Mouse (Mus musculus) left cerebral cortex, adult 8-10 months (tissue): ENCODE results near the gene Zpbp. TPM values are rescaled to one million over a fixed set of nuclear protein-coding genes. Genes with fewer than 3 reads are reported as not detected.

Experiments used
- DNase-seq, 2 experiments: peaks; one replicate each; pipeline ENCODE4 v3.0.0; 2022; ENCODE audit warnings: low spot score in 2 of 2
- total RNA-seq, 4 experiments: library from RNA; stranded (reverse); gene quantifications; 2 replicates each; pipeline ENCODE4 v1.2.4; 2022

Zpbp gene
- total RNA-seq, result 1 to 10 TPM; 1.1 to 1.5 (median 1.5) TPM

GRCm38 (mm10) chr11:11461635-11462560 lies at the start of gene Zpbp, which contains the start of gene Spata48:
Gene Zpbp (minus strand): TSS chr11:11462408.
Gene Spata48 (plus strand): TSS chr11:11462094.
- peak; percentile 72 to 85 for DNase-seq

- DNase-seq, result no peak
Observed at GRCm38 (mm10) chr11:11509413-11509812, 47.2 kb upstream of the Zpbp start.

- no peak for DNase-seq
Observed at GRCm38 (mm10) chr11:11506187-11506586, 44.0 kb upstream of the Zpbp start.

- DNase-seq, result no peak
Observed at GRCm38 (mm10) chr11:11499944-11500343, 37.7 kb upstream of the Zpbp start.

GRCm38 (mm10) chr11:11495697-11496096 lies 33.5 kb upstream of the Zpbp start:
- DNase-seq, result no peak

- DNase-seq, result no peak
Observed at GRCm38 (mm10) chr11:11492044-11492443, 29.8 kb upstream of the Zpbp start.

GRCm38 (mm10) chr11:11484378-11484777 lies 22.2 kb upstream of the Zpbp start:
- no peak for DNase-seq

- DNase-seq, result no peak
Observed at GRCm38 (mm10) chr11:11468924-11469323, 6.7 kb upstream of the Zpbp start.

GRCm38 (mm10) chr11:11462561-11462890 lies 318 bp upstream of the Zpbp start:
- DNase-seq, result no peak

- DNase-seq, result no peak
Observed at GRCm38 (mm10) chr11:11455037-11455436, 7.2 kb downstream of the Zpbp start.

- no peak for DNase-seq
Observed at GRCm38 (mm10) chr11:11417356-11417755, 44.9 kb downstream of the Zpbp start.

- DNase-seq, result no peak
Observed at GRCm38 (mm10) chr11:11414188-11414587, 48.0 kb downstream of the Zpbp start.

GRCm38 (mm10) chr11:11394686-11395085 lies 67.5 kb downstream of the Zpbp start:
- no peak for DNase-seq

GRCm38 (mm10) chr11:11393164-11393563 lies 69.0 kb downstream of the Zpbp start:
- no peak for DNase-seq

- no peak for DNase-seq
Observed at GRCm38 (mm10) chr11:11371305-11371704, 90.9 kb downstream of the Zpbp start.

- DNase-seq, result no peak
Observed at GRCm38 (mm10) chr11:11283512-11283911, 178.7 kb downstream of the Zpbp start.

- no peak for DNase-seq
Observed at GRCm38 (mm10) chr11:11280128-11280527, 182.1 kb downstream of the Zpbp start.

GRCm38 (mm10) chr11:11257348-11257747 lies 204.9 kb downstream of the Zpbp start:
- DNase-seq, result no peak

- DNase-seq, result no peak
Observed at GRCm38 (mm10) chr11:11242694-11243377, 219.4 kb downstream of the Zpbp start.

GRCm38 (mm10) chr11:11239346-11239745 lies 222.9 kb downstream of the Zpbp start:
- DNase-seq, result no peak
